Mouse (Mus musculus) myocyte (in vitro differentiated cells): ENCODE measurements at regions not wholly inside any gene's neighbourhood (a gene's known extent, or its start where the extent isn't known, plus 50 kb on each side); places are given as distances from the start of the nearest gene placed in this dataset.

Source experiments
- CEBPB ChIP-seq: IDR thresholded peaks from 2 replicates; pipeline ENCODE4 v1.6.1; 2011; ENCODE audit warnings: mild to moderate bottlenecking, moderate library complexity; ENCODE audit not compliant: poor library complexity, insufficient read depth, severe bottlenecking
- E2F4 ChIP-seq: IDR thresholded peaks from one replicate; pipeline ENCODE4 v1.6.1; 2011; ENCODE audit warnings: mild to moderate bottlenecking, control low read depth, moderate library complexity; ENCODE audit not compliant: insufficient read depth
- MAX ChIP-seq: IDR thresholded peaks from one replicate; pipeline ENCODE4 v1.6.1; 2011; ENCODE audit warnings: low read depth, mild to moderate bottlenecking, control low read depth
- MYOD1 ChIP-seq, 3 experiments: IDR thresholded peaks; one replicate each; pipeline ENCODE4 v1.6.1; 2011; ENCODE audit warnings: control low read depth in 2 of 3, low read depth in 2 of 3, mild to moderate bottlenecking in 2 of 3, moderate library complexity in 1 of 3; ENCODE audit not compliant: insufficient read length in 2 of 3, control insufficient read depth in 1 of 3
- MYOG ChIP-seq, 3 experiments: IDR thresholded peaks; one replicate each; pipeline ENCODE4 v1.6.1; 2011; ENCODE audit warnings: control low read depth in 2 of 3, low read depth in 2 of 3, mild to moderate bottlenecking in 2 of 3; ENCODE audit not compliant: insufficient read length in 2 of 3, control insufficient read depth in 1 of 3, insufficient read depth in 1 of 3
- POLR2A ChIP-seq: IDR thresholded peaks from one replicate; pipeline ENCODE4 v1.6.1; 2011; ENCODE audit warnings: low read depth, mild to moderate bottlenecking, control low read depth, moderate library complexity; ENCODE audit not compliant: insufficient read length
- POLR2AphosphoS2 ChIP-seq: IDR thresholded peaks from one replicate; pipeline ENCODE4 v1.6.1; 2011; ENCODE audit warnings: low read depth, control low read depth; ENCODE audit not compliant: insufficient read length
- REST ChIP-seq: IDR thresholded peaks from one replicate; pipeline ENCODE4 v1.6.1; 2011; ENCODE audit warnings: mild to moderate bottlenecking, control low read depth, moderate library complexity; ENCODE audit not compliant: insufficient read depth, insufficient read length
- SRF ChIP-seq: IDR thresholded peaks from one replicate; pipeline ENCODE4 v1.6.1; 2011; ENCODE audit warnings: low read depth; ENCODE audit not compliant: control insufficient read depth, insufficient read length
- TCF12 ChIP-seq: IDR thresholded peaks from one replicate; pipeline ENCODE4 v1.6.1; 2011; ENCODE audit warnings: mild to moderate bottlenecking, control low read depth; ENCODE audit not compliant: poor library complexity, insufficient read depth, severe bottlenecking
- TCF3 ChIP-seq: IDR thresholded peaks from one replicate; pipeline ENCODE4 v1.6.1; 2011; ENCODE audit warnings: low read depth, control low read depth; ENCODE audit not compliant: insufficient read length
- USF1 ChIP-seq: IDR thresholded peaks from one replicate; pipeline ENCODE4 v1.6.1; 2011; ENCODE audit warnings: low read depth, mild to moderate bottlenecking, control low read depth, moderate library complexity

DNA sequence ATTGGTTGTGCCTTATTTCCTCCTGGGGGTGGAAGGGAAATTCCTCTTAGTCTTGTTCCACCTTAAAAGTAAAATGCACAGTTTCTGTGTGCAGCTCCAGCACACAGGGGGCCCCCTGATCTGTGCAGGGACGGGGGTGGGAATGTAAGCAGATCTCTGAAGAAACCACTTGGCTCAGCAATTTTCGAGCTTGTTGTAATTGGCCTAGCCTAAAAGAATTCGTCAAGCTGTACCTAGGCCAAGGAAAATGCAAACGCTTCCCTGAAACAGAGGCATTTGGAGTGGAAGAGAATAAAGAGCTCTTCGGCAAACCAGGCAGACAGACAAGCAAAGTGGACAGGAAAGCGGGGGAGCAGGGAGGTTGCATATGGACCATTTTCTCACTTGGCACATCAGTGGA lies 308.5 kb upstream of the Ubash3b start:
- no peak for TF ChIP-seq POLR2A
- no peak for TF ChIP-seq TCF3
- TF ChIP-seq SRF, result no peak
- no peak for TF ChIP-seq REST
- TF ChIP-seq MYOG (IDR thresholded peaks at IDR 0.05; ENCODE audit: control insufficient read depth in 1 of 3, insufficient read depth in 1 of 3, insufficient read length in 2 of 3, low read depth in 2 of 3), result no peak
- no peak for TF ChIP-seq MAX
- TF ChIP-seq POLR2AphosphoS2, result no peak
- TF ChIP-seq MYOD1 (IDR thresholded peaks at IDR 0.05; ENCODE audit: control insufficient read depth in 1 of 3, insufficient read length in 2 of 3, low read depth in 2 of 3), result no peak
- no peak for TF ChIP-seq E2F4
- no peak for TF ChIP-seq USF1
- TF ChIP-seq TCF12, result no peak
- TF ChIP-seq CEBPB, result no peak
